Mouse (Mus musculus) MEL (cell line): Measurements from ENCODE around the gene Lipt1.

Source experiments
- CTCF ChIP-seq, 3 experiments: IDR thresholded peaks in 2 of 3; conservative IDR thresholded peaks in 1 of 3; 2 replicates each; pipeline ENCODE4 v1.5.1; 2011 to 2012; ENCODE audit warnings: low read length in 3 of 3, low read depth in 2 of 3, mild to moderate bottlenecking in 2 of 3, improper control_type of control experiment in 1 of 3, inconsistent platforms in 1 of 3, mixed read lengths in 1 of 3, moderate library complexity in 1 of 3; ENCODE audit not compliant: control insufficient read depth in 1 of 3, insufficient read depth in 1 of 3, poor library complexity in 1 of 3, severe bottlenecking in 1 of 3
- E2F4 ChIP-seq: IDR thresholded peaks from 2 replicates; pipeline ENCODE4 v1.6.1; 2011; ENCODE audit warnings: low read depth, low read length, improper control_type of control experiment, borderline replicate concordance
- EP300 ChIP-seq, 2 experiments: IDR thresholded peaks; 2 replicates each; pipeline ENCODE4 v1.6.1; 2011; ENCODE audit warnings: improper control_type of control experiment in 2 of 2, low read length in 2 of 2, low read depth in 1 of 2, mild to moderate bottlenecking in 1 of 2
- ETS1 ChIP-seq: IDR thresholded peaks from 2 replicates; pipeline ENCODE4 v1.6.1; 2012; ENCODE audit warnings: low read depth, mild to moderate bottlenecking, inconsistent platforms, low read length, improper control_type of control experiment, moderate library complexity
- MAFK ChIP-seq: IDR thresholded peaks from 2 replicates; pipeline ENCODE4 v1.6.1; 2011; ENCODE audit warnings: low read depth, mild to moderate bottlenecking, low read length, improper control_type of control experiment, borderline replicate concordance
- MXI1 ChIP-seq: IDR thresholded peaks from 2 replicates; pipeline ENCODE4 v1.6.1; 2011; ENCODE audit warnings: mild to moderate bottlenecking, low read depth, low read length, improper control_type of control experiment
- NRF1 ChIP-seq: IDR thresholded peaks from 2 replicates; pipeline ENCODE4 v1.6.1; 2014; ENCODE audit warnings: low read depth, mild to moderate bottlenecking, inconsistent platforms, low read length, improper control_type of control experiment, moderate library complexity; ENCODE audit not compliant: poor library complexity, insufficient read depth, severe bottlenecking
- POLR2A ChIP-seq, 2 experiments: IDR thresholded peaks; 2 replicates each; pipeline ENCODE4 v1.6.1; 2011 to 2012; ENCODE audit warnings: low read length in 2 of 2, mild to moderate bottlenecking in 2 of 2, control low read depth in 1 of 2, improper control_type of control experiment in 1 of 2, low read depth in 1 of 2, moderate library complexity in 1 of 2; ENCODE audit not compliant: control insufficient read depth in 1 of 2, insufficient read depth in 1 of 2, poor library complexity in 1 of 2
- POLR2AphosphoS5 ChIP-seq: IDR thresholded peaks from 2 replicates; pipeline ENCODE4 v1.6.1; 2012; ENCODE audit warnings: low read depth, borderline replicate concordance, mild to moderate bottlenecking, inconsistent platforms, low read length, moderate library complexity, mixed read lengths
- RAD21 ChIP-seq: IDR thresholded peaks from 2 replicates; pipeline ENCODE4 v1.6.1; 2011; ENCODE audit warnings: mild to moderate bottlenecking, low read depth, low read length, improper control_type of control experiment
- TBP ChIP-seq: IDR thresholded peaks from 2 replicates; pipeline ENCODE4 v1.8.0; 2011; ENCODE audit warnings: low read depth, low read length, improper control_type of control experiment
- ZC3H11A ChIP-seq: IDR thresholded peaks from 2 replicates; pipeline ENCODE4 v1.6.1; 2012; ENCODE audit warnings: low read depth, mild to moderate bottlenecking, inconsistent platforms, low read length, improper control_type of control experiment

DNA sequence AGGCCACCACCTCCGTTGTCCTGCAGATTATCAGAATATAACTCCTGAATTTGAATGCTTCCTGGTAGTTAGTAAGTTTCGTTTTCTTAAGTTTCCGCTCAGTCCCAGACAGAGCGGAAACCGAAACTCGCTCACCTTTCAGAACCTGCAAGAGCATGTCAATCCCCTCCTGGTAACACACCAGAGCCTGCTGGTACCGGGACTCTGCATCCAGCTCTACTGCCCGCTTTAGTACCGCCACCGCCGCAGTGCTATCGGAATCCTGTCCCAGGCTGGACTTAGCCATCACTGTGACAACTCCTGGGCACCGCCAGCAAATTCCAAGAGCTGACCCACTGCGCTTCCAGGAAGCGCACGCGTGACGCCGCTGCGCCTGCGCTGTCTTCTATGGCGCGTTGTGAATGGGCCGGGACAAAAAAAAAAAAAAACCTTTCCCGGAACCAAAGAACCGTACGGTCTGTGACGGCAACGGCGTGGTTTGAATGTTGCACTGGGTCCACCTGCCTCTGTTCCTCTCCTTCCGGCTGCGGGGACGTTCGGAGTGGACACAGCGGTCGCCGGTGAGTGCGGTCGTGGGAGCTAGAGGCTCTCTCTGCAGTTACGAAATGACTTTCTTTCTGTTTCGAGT lies 18.6 kb downstream of the Lipt1 start, which contains the start of the genes Mitd1 and Mrpl30:
- TF ChIP-seq RAD21: no peak
- TF ChIP-seq POLR2AphosphoS5: no peak
- no peak for TF ChIP-seq ZC3H11A
- TF ChIP-seq POLR2A (IDR thresholded peaks at IDR 0.05; ENCODE audit: control insufficient read depth in 1 of 2, insufficient read depth in 1 of 2, low read depth in 1 of 2, low read length in 2 of 2, poor library complexity in 1 of 2): peak; percentile 83 to 95; a peak in 3 of 4 replicates
- no peak for TF ChIP-seq MAFK
- no peak for TF ChIP-seq CTCF (IDR thresholded peaks at IDR 0.05 in 2 of 3, conservative IDR thresholded peaks at IDR 0.05 in 1 of 3; ENCODE audit: control insufficient read depth in 1 of 3, insufficient read depth in 1 of 3, low read depth in 2 of 3, low read length in 3 of 3, poor library complexity in 1 of 3, severe bottlenecking in 1 of 3)
- peak; percentile 87 for TF ChIP-seq E2F4
- TF ChIP-seq ETS1: peak; percentile 75; the same call in 1 of the 2 replicates
- peak; percentile 85 for TF ChIP-seq NRF1
- TF ChIP-seq MXI1: peak; percentile 95
- TF ChIP-seq EP300 (IDR thresholded peaks at IDR 0.05; ENCODE audit: low read depth in 1 of 2, low read length in 2 of 2): peak in 1 of 2 experiments; percentile 40; a peak in 1 of 4 replicates
- peak; percentile 95 for TF ChIP-seq TBP
